Mouse (Mus musculus) ES-E14 (cell line): ENCODE data around the gene B4galt3.

Experiments
- CHD2 ChIP-seq: IDR thresholded peaks from 2 replicates; pipeline ENCODE4 v1.6.1; 2014; ENCODE audit warnings: mild to moderate bottlenecking, low read depth, low read length, inconsistent platforms
- HCFC1 ChIP-seq: IDR thresholded peaks from 2 replicates; pipeline ENCODE4 v1.6.1; 2012; ENCODE audit warnings: low read length, inconsistent platforms, borderline replicate concordance; ENCODE audit not compliant: insufficient read depth
- MAFK ChIP-seq: IDR thresholded peaks from 2 replicates; pipeline ENCODE4 v1.6.1; 2014; ENCODE audit warnings: mild to moderate bottlenecking, low read depth, low read length, inconsistent platforms; ENCODE audit not compliant: insufficient read depth
- ZC3H11A ChIP-seq: IDR thresholded peaks from 2 replicates; pipeline ENCODE4 v1.6.1; 2012; ENCODE audit warnings: low read depth, mild to moderate bottlenecking, inconsistent platforms, low read length, borderline replicate concordance
- ZNF384 ChIP-seq: IDR thresholded peaks from 2 replicates; pipeline ENCODE4 v1.6.1; 2012; ENCODE audit warnings: low read depth, low read length, inconsistent platforms

- TF ChIP-seq MAFK (no peak), ZNF384 (no peak), HCFC1 (no peak), ZC3H11A (no peak), CHD2 (no peak)
Measured at GRCm38 (mm10) chr1:171293351-171293750, 23.2 kb downstream of the B4galt3 start.
